Mouse (Mus musculus) 3T3-L1 (cell line): ENCODE measurements around the gene Fbxo47.
"Not testable (repeated sequence)": the region's sequence is repeated elsewhere in the genome, so short reads cannot be mapped to it uniquely, and the experiment has no call there.

Experiments used
- DNase-seq: peaks from one replicate; pipeline ENCODE4 v3.0.0-alpha.2; 2015; ENCODE audit warnings: low read depth, low spot score

Gene Fbxo47

GRCm38 (mm10) chr11:97880362-97880761, 3.6 kb downstream of the Fbxo47 start:
- DNase-seq = no peak

- no peak for DNase-seq
These were observed 6.6 kb downstream of the Fbxo47 start for GRCm38 (mm10) chr11:97877341-97877740.

GRCm38 (mm10) chr11:97874396-97874795, 9.6 kb downstream of the Fbxo47 start:
- DNase-seq = no peak

- DNase-seq = peak; percentile 40
These were observed 11.6 kb downstream of the Fbxo47 start for GRCm38 (mm10) chr11:97872378-97872777.

- DNase-seq = no peak
These were observed 16.4 kb downstream of the Fbxo47 start for GRCm38 (mm10) chr11:97867591-97867990.

GRCm38 (mm10) chr11:97866091-97866888, 17.7 kb downstream of the Fbxo47 start:
- DNase-seq = no peak

GRCm38 (mm10) chr11:97865421-97865820, 18.5 kb downstream of the Fbxo47 start:
- no peak for DNase-seq

- DNase-seq = no peak
These were observed 21.8 kb downstream of the Fbxo47 start for GRCm38 (mm10) chr11:97862148-97862547.

GRCm38 (mm10) chr11:97855473-97855872, 28.5 kb downstream of the Fbxo47 start:
- DNase-seq = no peak

- DNase-seq = no peak
These were observed 32.4 kb downstream of the Fbxo47 start for GRCm38 (mm10) chr11:97851601-97852000.

- DNase-seq = no peak
These were observed 33.6 kb downstream of the Fbxo47 start for GRCm38 (mm10) chr11:97850367-97850766.

- DNase-seq = peak; percentile 52
These were observed 42.0 kb downstream of the Fbxo47 start for GRCm38 (mm10) chr11:97842001-97842400.

GRCm38 (mm10) chr11:97840991-97841661, 42.8 kb downstream of the Fbxo47 start:
- peak; percentile 98 for DNase-seq

- peak; percentile 84 for DNase-seq
These were observed 43.4 kb downstream of the Fbxo47 start, which contains the start of gene B230217C12Rik for GRCm38 (mm10) chr11:97840539-97840954. B230217C12Rik (plus strand) TSS chr11:97840780.

- DNase-seq = no peak
These were observed 43.8 kb downstream of the Fbxo47 start for GRCm38 (mm10) chr11:97840135-97840490.

- DNase-seq = no peak
These were observed 44.4 kb downstream of the Fbxo47 start for GRCm38 (mm10) chr11:97839441-97840134.

GRCm38 (mm10) chr11:97838779-97839440, 45.0 kb downstream of the Fbxo47 start:
- DNase-seq = no peak

GRCm38 (mm10) chr11:97837641-97838149, 46.3 kb downstream of the Fbxo47 start:
- no peak for DNase-seq

- DNase-seq = not testable (repeated sequence)
These were observed 46.9 kb downstream of the Fbxo47 start for GRCm38 (mm10) chr11:97837051-97837450.

- no peak for DNase-seq
These were observed 47.4 kb downstream of the Fbxo47 start for GRCm38 (mm10) chr11:97836541-97836940.

GRCm38 (mm10) chr11:97833352-97833751, 50.6 kb downstream of the Fbxo47 start:
- DNase-seq = no peak

- DNase-seq = no peak
These were observed 52.0 kb downstream of the Fbxo47 start for GRCm38 (mm10) chr11:97832001-97832400.
